Mouse (Mus musculus) erythroblast, embryonic 14.5 days (primary cell): ENCODE results near the gene Fasn.

Source experiments
- GATA1 ChIP-seq: IDR thresholded peaks from 2 replicates; pipeline ENCODE4 v1.6.1; 2012; ENCODE audit warnings: low read length, inconsistent platforms, mixed read lengths
- TAL1 ChIP-seq: IDR thresholded peaks from 3 replicates; pipeline ENCODE4 v1.6.1; 2012; ENCODE audit warnings: low read length, inconsistent platforms, mixed read lengths

GRCm38 (mm10) chr11:120846725-120847475, 22.6 kb upstream of the Fasn start:
- TF ChIP-seq TAL1 (no peak), GATA1 (no peak)
